Mouse (Mus musculus): ENCODE data around the gene Gm4707. TPM values are rescaled to one million over a fixed set of nuclear protein-coding genes. Genes with fewer than 3 reads are reported as not detected.

The Gm4707 gene
- polyA plus RNA-seq (2014; fragmentation: Nextera tagmentation; extraction: Ambion mirVana) = 3.4 and 3.7 TPM in 2 replicates

DNA sequence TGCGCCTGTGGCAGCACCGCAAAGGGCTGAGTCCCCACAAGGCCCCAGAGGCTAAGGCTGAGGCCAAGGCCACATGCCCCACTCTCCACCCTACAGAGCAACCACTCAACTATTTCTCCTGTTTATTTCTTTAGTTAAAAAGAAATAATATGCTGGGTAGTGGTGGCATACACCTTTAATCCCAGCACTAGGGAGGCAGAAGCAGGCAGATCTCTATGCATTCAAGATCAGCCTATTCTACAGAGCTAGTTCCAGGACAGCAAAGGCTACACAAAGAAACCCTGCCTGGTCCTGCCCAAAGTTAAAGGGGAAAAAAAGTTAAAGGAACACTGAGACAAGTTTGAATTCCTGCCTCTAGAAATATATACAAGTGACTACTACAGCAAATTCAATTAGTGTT lies at the start of gene Gm4707:
Gm4707 (minus strand) TSS at position 101 of the 400 bp plus-strand sequence.
- Histone ChIP-seq H3K27me3 (ENCODE audit: control insufficient read depth, insufficient read depth, low read length) (no peaks in the 10 kb centered on the region), H3K9me3 (ENCODE audit: control insufficient read depth, low read length) (no peaks in the 10 kb centered on the region), H3K27ac (replicated peaks in 1 of 2; ENCODE audit: control insufficient read depth in 1 of 2, insufficient read depth in 1 of 2, low read depth in 2 of 2, low read length in 2 of 2) (no peak within 1 kb of the TSS), H3K4me3 (ENCODE audit: control insufficient read depth in 1 of 2, insufficient read depth in 1 of 2, low read depth in 1 of 2, low read length in 2 of 2) (no peak within 1 kb of the TSS), H3K4me2 (ENCODE audit: low read length) (no peak within 1 kb of the TSS), H3K36me3 (ENCODE audit: control insufficient read depth, insufficient read depth, low read length) (peaks cover 59% of the 10 kb centered on the region), H3K9ac (ENCODE audit: low read length) (no peak within 1 kb of the TSS), H3K4me1 (ENCODE audit: control insufficient read depth in 2 of 2, insufficient read depth in 2 of 2, low read length in 2 of 2) (no peaks in the 10 kb centered on the region)
- WGBS = 100% methylated on average over 2 of the region's 2 CpGs
- ATAC-seq (ENCODE audit: insufficient number of reproducible peaks, insufficient read depth, low FRiP score, low read depth) = no peak

DNA sequence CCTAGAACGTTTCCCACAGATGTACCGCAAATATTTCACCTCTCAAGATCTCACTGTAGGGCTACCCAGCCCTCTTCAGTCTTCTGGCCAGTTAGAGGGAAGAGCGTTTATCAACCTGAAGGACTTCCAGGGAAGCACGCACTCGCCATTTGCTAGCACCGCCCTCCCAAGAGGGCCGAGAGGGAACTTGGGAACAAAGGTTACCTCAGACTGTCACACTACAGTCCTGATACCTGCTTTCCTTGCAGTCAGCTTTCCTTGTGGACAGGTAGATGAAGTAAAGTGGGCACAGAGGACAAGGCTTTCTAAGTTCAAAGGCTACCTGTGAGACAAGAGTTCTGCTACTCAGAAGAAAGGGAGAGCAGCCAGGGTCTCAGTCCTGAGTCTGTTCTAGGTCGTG lies 47.1 kb upstream of the Gm4707 start:
- Histone ChIP-seq H3K9me3 (ENCODE audit: control insufficient read depth, low read length) (no peaks in the 10 kb centered on the region), H3K4me2 (ENCODE audit: low read length) (no peak overlapping the region), H3K4me1 (ENCODE audit: control insufficient read depth in 2 of 2, insufficient read depth in 2 of 2, low read length in 2 of 2) (no peaks in the 10 kb centered on the region), H3K27me3 (ENCODE audit: control insufficient read depth, insufficient read depth, low read length) (no peaks in the 10 kb centered on the region), H3K27ac (replicated peaks in 1 of 2; ENCODE audit: control insufficient read depth in 1 of 2, insufficient read depth in 1 of 2, low read depth in 2 of 2, low read length in 2 of 2) (no peak overlapping the region), H3K36me3 (ENCODE audit: control insufficient read depth, insufficient read depth, low read length) (peaks cover 93% of the 10 kb centered on the region), H3K4me3 (ENCODE audit: control insufficient read depth in 1 of 2, insufficient read depth in 1 of 2, low read depth in 1 of 2, low read length in 2 of 2) (no peak overlapping the region), H3K9ac (ENCODE audit: low read length) (no peak overlapping the region)
- no peak for ATAC-seq (ENCODE audit: insufficient number of reproducible peaks, insufficient read depth, low FRiP score, low read depth)
- 84% methylated on average over 8 of the region's 8 CpGs for WGBS

DNA sequence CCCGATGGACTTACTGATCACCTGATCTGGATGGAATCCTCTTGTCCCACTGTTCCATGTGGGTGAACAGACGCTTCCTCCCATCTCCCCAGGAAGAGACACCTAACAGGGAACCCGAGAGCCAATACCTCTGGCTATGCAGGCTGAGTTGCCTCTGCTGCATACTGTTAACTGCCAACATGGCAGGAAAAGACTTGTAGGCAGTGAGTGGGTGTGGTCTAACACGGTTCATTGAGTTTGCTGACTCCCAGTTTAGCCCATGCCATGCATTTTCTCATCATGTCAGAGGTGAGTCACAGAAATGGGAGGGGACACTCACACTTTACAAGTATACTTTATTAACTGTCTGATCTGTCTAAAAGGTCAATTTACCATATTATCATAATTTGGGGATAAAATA lies 36.1 kb upstream of the Gm4707 start:
- Histone ChIP-seq H3K36me3 (ENCODE audit: control insufficient read depth, insufficient read depth, low read length) (peaks cover 61% of the 10 kb centered on the region), H3K9me3 (ENCODE audit: control insufficient read depth, low read length) (no peaks in the 10 kb centered on the region), H3K4me2 (ENCODE audit: low read length) (no peak overlapping the region), H3K9ac (ENCODE audit: low read length) (no peak overlapping the region), H3K27ac (replicated peaks in 1 of 2; ENCODE audit: control insufficient read depth in 1 of 2, insufficient read depth in 1 of 2, low read depth in 2 of 2, low read length in 2 of 2) (no peak overlapping the region), H3K4me3 (ENCODE audit: control insufficient read depth in 1 of 2, insufficient read depth in 1 of 2, low read depth in 1 of 2, low read length in 2 of 2) (no peak overlapping the region), H3K4me1 (ENCODE audit: control insufficient read depth in 2 of 2, insufficient read depth in 2 of 2, low read length in 2 of 2) (no peaks in the 10 kb centered on the region), H3K27me3 (ENCODE audit: control insufficient read depth, insufficient read depth, low read length) (no peaks in the 10 kb centered on the region)
- 85% methylated on average over 4 of the region's 4 CpGs for WGBS
- ATAC-seq (ENCODE audit: insufficient number of reproducible peaks, insufficient read depth, low FRiP score, low read depth) = no peak

DNA sequence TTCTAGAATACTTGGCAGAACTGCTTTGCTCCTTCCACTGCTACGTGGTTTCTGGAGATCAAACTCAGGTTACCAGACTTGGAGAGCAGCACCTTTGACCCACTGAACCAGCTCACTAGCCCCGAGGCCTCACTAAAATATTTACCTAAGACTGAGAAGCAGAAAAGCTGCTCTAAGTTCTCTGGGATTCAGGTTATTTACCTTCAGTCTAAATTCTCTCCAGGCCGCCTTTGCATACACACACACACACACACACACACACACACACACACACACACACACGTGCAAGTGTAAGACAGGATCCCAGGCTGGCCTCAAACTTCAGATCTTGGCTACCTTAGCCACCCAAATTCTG lies 31.6 kb upstream of the Gm4707 start:
- H3K27me3 ChIP-seq (ENCODE audit: control insufficient read depth, insufficient read depth, low read length) = no peaks in the 10 kb centered on the region
- H3K27ac ChIP-seq (replicated peaks in 1 of 2; ENCODE audit: control insufficient read depth in 1 of 2, insufficient read depth in 1 of 2, low read depth in 2 of 2, low read length in 2 of 2) = no peak overlapping the region
- no peak overlapping the region for H3K4me2 ChIP-seq (ENCODE audit: low read length)
- no peak for ATAC-seq (ENCODE audit: insufficient number of reproducible peaks, insufficient read depth, low FRiP score, low read depth)
- H3K4me3 ChIP-seq (ENCODE audit: control insufficient read depth in 1 of 2, insufficient read depth in 1 of 2, low read depth in 1 of 2, low read length in 2 of 2) = no peak overlapping the region
- peaks cover 17% of the 10 kb centered on the region for H3K36me3 ChIP-seq (ENCODE audit: control insufficient read depth, insufficient read depth, low read length)
- H3K9me3 ChIP-seq (ENCODE audit: control insufficient read depth, low read length) = no peaks in the 10 kb centered on the region
- no peak overlapping the region for H3K9ac ChIP-seq (ENCODE audit: low read length)
- H3K4me1 ChIP-seq (ENCODE audit: control insufficient read depth in 2 of 2, insufficient read depth in 2 of 2, low read length in 2 of 2) = peaks cover 0 to 5% of the 10 kb centered on the region in 2 experiments; a peak in 1 of 4 replicates
- WGBS = 78% methylated on average over 4 of the region's 4 CpGs

DNA sequence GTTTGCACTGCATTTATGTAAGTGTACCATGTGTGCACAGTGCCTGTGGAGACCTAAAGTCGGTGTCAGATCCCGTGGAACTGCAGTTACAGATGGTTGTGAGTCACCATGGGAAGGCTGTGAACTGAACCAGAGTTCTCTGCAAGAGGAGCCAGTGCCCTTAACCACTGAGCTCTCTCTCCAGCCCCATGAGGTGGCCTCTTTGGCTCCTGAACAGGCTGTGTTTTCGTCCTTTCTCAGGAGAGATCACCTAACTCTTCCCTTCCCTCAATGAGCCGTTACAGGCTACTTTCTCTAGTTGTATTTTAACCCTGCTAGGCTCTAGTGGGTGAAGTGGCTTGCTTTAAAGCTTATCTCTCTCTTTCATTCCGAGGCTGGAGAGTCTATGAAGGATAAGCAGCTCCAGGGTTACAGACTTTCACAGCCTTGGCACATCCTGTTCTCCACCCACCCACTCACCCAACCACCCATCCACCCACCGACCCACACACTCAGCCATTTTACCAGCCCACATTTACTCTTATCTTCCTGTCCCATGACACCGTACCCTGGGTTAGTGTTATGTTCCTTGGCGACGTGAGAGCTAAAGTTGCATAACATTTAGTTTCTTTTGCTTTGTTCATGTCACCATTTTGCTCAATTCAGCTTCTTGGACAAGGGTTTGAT lies 31.1 kb upstream of the Gm4707 start:
- Histone ChIP-seq H3K4me1 (ENCODE audit: control insufficient read depth in 2 of 2, insufficient read depth in 2 of 2, low read length in 2 of 2) (peaks cover 3 to 7% of the 10 kb centered on the region in 2 experiments; a peak in 2 of 4 replicates), H3K4me3 (ENCODE audit: control insufficient read depth in 1 of 2, insufficient read depth in 1 of 2, low read depth in 1 of 2, low read length in 2 of 2) (no peak overlapping the region), H3K9ac (ENCODE audit: low read length) (no peak overlapping the region), H3K9me3 (ENCODE audit: control insufficient read depth, low read length) (no peaks in the 10 kb centered on the region), H3K36me3 (ENCODE audit: control insufficient read depth, insufficient read depth, low read length) (peaks cover 12% of the 10 kb centered on the region), H3K27me3 (ENCODE audit: control insufficient read depth, insufficient read depth, low read length) (no peaks in the 10 kb centered on the region), H3K4me2 (ENCODE audit: low read length) (no peak overlapping the region), H3K27ac (replicated peaks in 1 of 2; ENCODE audit: control insufficient read depth in 1 of 2, insufficient read depth in 1 of 2, low read depth in 2 of 2, low read length in 2 of 2) (no peak overlapping the region)
- no peak for ATAC-seq (ENCODE audit: insufficient number of reproducible peaks, insufficient read depth, low FRiP score, low read depth)
- WGBS = 49% methylated on average over 9 of the region's 9 CpGs

DNA sequence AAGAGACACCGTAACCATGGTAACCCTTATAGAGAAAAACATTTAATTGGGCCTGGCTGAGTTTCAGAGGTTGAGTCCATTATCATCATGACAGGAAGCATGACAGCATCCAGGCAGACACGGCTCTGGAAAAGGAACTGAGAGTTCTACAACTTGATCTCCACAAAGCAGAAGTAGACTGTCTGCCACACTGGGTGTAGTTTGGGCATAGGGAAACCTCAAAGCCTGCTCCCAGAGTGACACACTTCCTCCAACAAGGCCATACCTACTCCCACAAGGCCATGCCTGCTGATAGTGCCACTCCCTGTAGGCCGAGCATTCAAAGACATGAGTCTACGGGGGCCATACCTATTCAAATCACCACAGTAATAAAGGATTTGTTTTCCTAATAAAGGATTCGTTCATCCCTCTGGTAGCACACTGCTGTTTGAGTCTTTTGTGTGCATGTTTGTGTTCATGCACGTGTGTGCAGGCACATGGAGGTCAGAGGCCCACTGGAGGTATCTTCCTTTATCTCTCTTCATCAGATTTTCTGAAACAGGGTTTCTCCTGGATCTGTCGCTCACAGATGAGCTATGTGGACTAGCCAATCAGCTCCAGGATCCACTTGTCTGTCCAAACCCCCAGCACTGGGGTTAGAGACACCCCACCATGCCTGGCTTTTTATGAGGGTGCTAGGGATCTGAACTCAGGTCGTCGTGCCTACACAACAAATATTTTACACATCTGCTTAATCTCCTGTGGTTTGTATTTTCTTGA lies 30.2 kb upstream of the Gm4707 start:
- H3K9me3 ChIP-seq (ENCODE audit: control insufficient read depth, low read length) = no peaks in the 10 kb centered on the region
- no peak overlapping the region for H3K4me3 ChIP-seq (ENCODE audit: control insufficient read depth in 1 of 2, insufficient read depth in 1 of 2, low read depth in 1 of 2, low read length in 2 of 2)
- 83% methylated on average over 9 of the region's 9 CpGs for WGBS
- H3K27ac ChIP-seq (replicated peaks in 1 of 2; ENCODE audit: control insufficient read depth in 1 of 2, insufficient read depth in 1 of 2, low read depth in 2 of 2, low read length in 2 of 2) = no peak overlapping the region
- no peak for ATAC-seq (ENCODE audit: insufficient number of reproducible peaks, insufficient read depth, low FRiP score, low read depth)
- no peak overlapping the region for H3K4me2 ChIP-seq (ENCODE audit: low read length)
- H3K36me3 ChIP-seq (ENCODE audit: control insufficient read depth, insufficient read depth, low read length) = peaks cover 2% of the 10 kb centered on the region
- H3K4me1 ChIP-seq (ENCODE audit: control insufficient read depth in 2 of 2, insufficient read depth in 2 of 2, low read length in 2 of 2) = peaks cover 5 to 7% of the 10 kb centered on the region in 2 experiments; a peak in 2 of 4 replicates
- no peak overlapping the region for H3K9ac ChIP-seq (ENCODE audit: low read length)
- H3K27me3 ChIP-seq (ENCODE audit: control insufficient read depth, insufficient read depth, low read length) = no peaks in the 10 kb centered on the region

DNA sequence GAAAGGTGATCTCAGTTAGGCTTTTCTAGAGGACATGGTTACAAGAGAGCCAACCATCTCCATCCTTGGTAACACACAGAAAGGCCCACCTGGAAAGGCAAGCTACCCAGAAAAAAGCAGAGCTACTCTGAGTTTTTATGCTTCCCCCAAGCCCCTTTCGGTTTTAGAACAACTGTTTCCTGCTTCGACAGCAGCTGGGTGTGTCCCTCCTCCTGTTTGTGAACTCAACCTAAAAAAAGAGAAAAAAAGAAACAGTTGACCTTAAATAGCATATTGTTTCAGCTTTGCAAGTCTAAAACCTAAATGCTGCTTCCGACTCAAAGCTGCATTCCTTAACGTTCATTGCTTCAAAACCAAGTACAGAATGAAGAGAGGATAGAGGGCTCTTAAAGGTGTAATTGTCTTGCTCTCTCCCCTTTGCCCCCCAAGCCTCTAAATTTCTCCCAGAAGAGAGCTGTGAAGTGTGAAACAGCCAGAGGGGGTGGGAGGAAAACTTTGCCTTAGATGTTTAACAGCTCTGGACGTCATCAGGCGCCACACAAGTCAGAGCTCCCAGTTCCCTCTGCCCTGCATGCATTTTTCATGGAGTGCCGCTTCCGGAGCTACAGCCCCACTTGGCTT lies 26.6 kb upstream of the Gm4707 start:
- Histone ChIP-seq H3K9me3 (ENCODE audit: control insufficient read depth, low read length) (no peaks in the 10 kb centered on the region), H3K4me3 (ENCODE audit: control insufficient read depth in 1 of 2, insufficient read depth in 1 of 2, low read depth in 1 of 2, low read length in 2 of 2) (no peak overlapping the region), H3K27ac (replicated peaks in 1 of 2; ENCODE audit: control insufficient read depth in 1 of 2, insufficient read depth in 1 of 2, low read depth in 2 of 2, low read length in 2 of 2) (peak overlapping the region; percentile 10 to 33; a peak in 2 of 4 replicates), H3K27me3 (ENCODE audit: control insufficient read depth, insufficient read depth, low read length) (no peaks in the 10 kb centered on the region), H3K36me3 (ENCODE audit: control insufficient read depth, insufficient read depth, low read length) (no peaks in the 10 kb centered on the region), H3K4me2 (ENCODE audit: low read length) (peak overlapping the region; percentile 28), H3K4me1 (ENCODE audit: control insufficient read depth in 2 of 2, insufficient read depth in 2 of 2, low read length in 2 of 2) (peaks cover 5 to 7% of the 10 kb centered on the region in 2 experiments; a peak in 2 of 4 replicates), H3K9ac (ENCODE audit: low read length) (no peak overlapping the region)
- ATAC-seq (ENCODE audit: insufficient number of reproducible peaks, insufficient read depth, low FRiP score, low read depth) = no peak
- WGBS = 35% methylated on average over 8 of the region's 8 CpGs
